Mouse (Mus musculus) bone marrow macrophage, adult 2 months (primary cell): ENCODE measurements at regions not wholly inside any gene's neighbourhood (a gene's known extent, or its start where the extent isn't known, plus 50 kb on each side); places are given as distances from the start of the nearest gene placed in this dataset.

ENCODE experiments used
- CTCF ChIP-seq: IDR thresholded peaks from 2 replicates; pipeline ENCODE4 v1.5.1; 2012; ENCODE audit warnings: low read depth, mild to moderate bottlenecking, low read length, moderate library complexity
- POLR2A ChIP-seq: IDR thresholded peaks from 2 replicates; pipeline ENCODE4 v1.6.1; 2012; ENCODE audit warnings: mild to moderate bottlenecking, low read depth, low read length, borderline replicate concordance

DNA sequence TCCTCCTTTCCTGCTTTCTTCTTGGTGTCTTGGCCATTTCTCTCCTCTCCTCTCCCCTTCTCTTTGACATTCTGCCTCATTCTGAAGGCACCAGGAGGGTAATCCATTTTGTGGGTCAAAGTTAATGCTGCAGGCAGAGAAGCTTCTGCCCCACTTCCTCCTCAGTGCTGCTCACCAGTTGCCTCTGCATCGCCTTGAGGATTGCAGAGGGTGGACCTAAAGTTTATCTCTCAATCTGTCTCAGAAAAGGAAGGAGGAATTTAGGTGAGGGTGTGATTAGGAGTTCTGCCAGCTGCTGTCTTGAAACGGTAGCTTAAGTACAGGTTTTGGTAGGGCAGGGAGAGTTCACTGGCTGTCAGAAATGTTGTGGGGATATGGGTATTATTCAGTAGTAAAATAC is 101.3 kb upstream of the Zfand5 start:
- TF ChIP-seq POLR2A (no peak), CTCF (no peak)
